Mouse (Mus musculus) megakaryocyte, embryonic 14.5 days (primary cell): ENCODE data around the gene Kif3c.

Experiments
- FLI1 ChIP-seq: IDR thresholded peaks from 2 replicates; pipeline ENCODE4 v1.6.1; 2012; ENCODE audit warnings: low read length, inconsistent platforms, mixed read lengths
- GATA1 ChIP-seq: IDR thresholded peaks from 3 replicates; pipeline ENCODE4 v1.6.1; 2012; ENCODE audit warnings: mixed read lengths, low read length, inconsistent platforms, borderline replicate concordance

- no peak for TF ChIP-seq GATA1
- TF ChIP-seq FLI1 = no peak
Observed at GRCm38 (mm10) chr12:3373566-3373965, 8.6 kb downstream of the Kif3c start.
